Mouse (Mus musculus) mouse trophoblast stem cell (cell line): ENCODE measurements around the gene Tial1.

Experiments
- in situ Hi-C, 2 experiments: fragments of 300-500 bp; cut with MseI, MboI; formaldehyde crosslinking; loops; 2 replicates in 1 of 2; 3 replicates in 1 of 2; pipeline ENCODE4 v1.15.1; 2025

The Tial1 gene

DNA sequence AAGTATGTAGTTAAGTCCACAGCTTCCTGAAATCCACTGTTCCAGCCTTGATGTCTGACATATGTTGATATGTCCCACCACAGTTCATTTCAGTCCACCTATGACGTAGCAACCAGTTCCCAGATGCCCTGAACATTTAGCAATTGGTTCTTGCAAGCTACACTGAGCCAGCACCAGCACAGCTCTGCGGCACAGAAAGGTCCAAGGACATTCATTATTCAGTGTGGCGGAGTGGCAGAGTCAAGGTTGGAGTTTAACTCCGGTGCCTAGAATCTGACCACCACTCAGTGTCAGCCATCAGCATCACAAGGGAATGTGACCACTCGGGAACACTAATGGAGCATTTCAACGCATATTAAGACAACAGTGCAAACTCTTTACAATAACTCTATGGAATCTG lies 44.9 kb downstream of the Tial1 start:
- in situ Hi-C loops = no loop called here

DNA sequence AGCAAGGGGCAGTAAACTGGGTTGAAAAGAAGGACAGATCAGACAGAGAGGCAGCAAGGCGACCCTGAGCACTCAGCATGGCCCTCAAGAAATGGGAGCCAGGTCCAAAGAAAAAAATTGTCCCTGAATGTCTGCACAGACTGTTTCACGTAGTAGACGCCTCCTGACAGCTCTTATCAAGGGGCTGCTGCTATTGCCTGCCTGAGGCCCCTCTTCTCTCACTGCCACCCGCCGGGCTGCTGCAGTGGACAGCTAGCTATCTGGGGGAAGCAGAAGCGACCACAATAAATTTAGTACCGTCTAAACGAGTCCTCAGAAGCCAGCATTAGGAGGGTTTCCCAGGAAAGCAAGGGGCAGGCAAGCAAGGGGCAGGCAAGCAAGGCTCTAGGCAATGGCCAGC lies 47.1 kb downstream of the Tial1 start:
- in situ Hi-C loops = no loop called here

DNA sequence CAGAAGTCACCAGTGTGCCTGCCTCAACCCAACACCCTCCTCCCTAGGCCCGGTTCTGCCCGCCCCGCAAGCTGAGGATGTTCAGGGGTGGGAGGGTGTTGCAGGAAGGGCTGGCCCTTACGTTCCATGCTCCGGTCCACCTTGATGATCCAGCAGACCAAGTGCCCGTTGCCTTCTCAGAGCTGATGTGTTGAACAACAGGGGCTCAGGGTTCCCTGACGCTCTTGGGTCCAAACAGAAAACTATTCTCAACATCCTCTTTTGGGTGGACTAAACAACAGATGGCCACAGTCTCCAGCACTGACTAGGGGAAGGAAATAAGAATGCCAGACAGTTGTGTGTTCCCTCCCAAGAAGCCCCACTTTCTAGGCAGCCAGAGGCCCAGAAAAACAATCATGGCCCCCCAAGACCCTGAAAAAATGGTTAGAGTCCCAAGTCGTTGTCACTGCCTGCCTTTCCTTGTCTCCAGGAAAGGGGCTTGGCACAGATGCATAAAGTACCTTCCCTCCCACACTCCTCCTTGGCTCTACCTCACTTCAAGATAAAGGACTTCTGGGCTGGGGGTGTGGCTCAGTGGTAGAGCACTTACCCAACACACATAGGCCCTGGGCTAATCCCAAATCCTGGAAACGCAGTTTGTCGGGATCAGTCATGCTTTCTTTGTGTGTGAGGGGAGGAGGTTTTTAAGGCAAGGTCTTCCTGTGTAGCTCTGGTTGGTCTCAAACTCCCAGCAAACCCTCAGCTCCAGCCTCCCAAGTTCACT lies 49.3 kb downstream of the Tial1 start:
- in situ Hi-C loops = no loop called here

DNA sequence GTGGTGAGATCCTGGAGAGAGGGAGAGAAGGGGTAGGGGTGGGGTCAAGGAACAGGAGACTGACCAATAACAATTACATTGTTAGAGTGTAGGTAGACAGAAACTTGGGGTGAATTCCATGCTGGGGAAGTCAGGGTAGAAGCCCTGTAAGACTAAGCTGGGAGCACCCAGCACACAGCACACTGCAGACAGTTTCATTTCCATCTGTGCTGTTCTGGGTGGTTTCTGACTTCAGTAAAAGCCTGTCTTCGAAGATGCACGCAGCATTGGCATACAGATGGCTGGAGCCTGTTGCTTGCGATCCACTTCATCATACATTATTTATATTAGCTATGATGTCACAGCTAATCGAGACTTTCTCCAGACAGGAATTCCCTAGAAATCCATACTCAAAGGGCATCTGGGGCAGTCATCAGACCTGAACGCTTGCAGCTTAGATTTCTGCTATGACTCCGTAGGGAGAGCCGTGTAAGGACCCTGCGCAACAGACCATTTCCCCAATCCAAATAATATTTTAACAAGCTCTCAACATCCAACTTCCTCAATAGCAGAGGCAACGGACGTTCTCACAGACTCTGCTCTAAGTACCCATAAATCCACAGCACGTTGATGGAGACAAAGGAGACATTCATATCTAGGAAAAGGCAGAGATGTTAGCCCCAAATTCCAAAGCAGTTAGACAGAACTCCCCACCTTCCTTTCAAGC lies 50.7 kb downstream of the Tial1 start:
- in situ Hi-C loops = no loop called here

DNA sequence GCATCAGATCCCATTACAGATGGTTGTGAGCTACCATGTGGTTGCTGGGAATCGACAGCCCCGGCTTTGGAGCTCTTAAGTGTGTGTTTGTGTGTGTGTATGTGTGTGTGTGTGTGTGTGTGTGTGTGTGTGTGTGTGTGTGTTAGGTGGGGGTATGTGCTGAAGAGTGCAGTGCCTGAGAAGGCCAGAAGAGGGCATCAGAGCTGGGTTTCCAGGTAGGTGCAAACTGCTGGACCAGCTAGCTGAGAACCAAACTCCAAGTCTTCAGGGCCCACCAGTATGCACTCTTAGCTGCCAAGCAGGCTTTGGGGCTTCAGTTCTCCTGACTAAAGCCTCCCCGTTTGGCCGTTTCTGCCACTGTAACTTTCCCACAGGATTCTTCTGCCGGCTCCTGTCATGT lies 53.3 kb downstream of the Tial1 start:
- in situ Hi-C loops = no loop called here

DNA sequence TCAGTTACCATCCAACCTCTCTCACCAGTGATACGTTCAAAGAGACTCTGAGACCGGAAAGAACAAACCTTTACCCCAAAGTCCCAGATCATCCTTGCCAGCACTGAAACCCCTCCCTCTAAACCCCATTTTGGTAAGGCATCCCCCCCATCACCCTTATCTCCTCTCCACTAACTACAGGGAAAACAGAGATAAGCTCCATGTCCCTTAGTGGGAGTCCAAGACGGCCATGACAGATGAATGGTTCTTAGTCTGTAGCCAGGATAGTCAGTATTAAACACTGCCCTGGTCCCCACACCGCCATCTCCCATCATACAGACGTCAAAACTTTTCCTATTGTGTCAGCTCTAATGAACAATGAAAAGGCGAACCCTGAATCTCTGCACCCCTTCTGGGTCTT lies 57.5 kb downstream of the Tial1 start:
- in situ Hi-C loops = no loop called here

DNA sequence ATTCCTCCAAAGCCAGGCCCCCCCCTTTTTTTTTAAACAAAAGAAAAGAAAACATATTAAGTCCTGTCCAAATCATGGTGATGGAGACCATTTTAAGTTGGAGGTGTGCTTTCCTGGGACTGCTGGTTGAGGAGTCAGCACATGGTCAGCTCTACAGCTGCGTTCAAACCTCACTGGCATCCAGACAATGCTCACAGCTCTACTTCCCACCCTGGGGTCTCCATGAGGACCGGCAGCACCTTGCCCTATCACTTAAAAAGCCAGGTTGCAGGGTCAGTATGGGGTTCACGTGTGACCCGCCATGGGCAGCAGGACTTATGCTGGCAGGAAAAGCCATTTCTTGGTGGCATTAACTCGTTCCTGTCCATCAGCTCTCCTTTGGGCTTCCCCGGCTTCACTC lies 57.9 kb downstream of the Tial1 start:
- in situ Hi-C loops = no loop called here

DNA sequence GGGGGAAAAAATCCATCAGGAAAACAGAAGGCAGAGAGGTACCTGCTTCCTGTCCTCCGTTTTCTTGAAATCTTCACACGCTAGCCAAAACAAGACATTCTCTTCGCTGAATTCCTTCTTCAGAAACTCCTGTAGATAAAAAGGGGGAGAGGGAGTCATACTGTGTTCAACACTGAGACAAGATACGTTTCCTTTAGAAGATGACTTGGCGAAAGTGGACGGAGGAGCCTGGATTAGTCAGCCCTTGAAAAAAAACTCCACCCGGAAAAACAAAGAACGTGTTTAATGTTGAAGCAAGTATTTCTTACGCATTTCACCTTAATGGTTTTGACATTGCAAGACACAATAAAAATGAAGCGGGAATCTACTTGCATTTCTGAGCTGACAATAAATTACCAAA lies 58.4 kb downstream of the Tial1 start:
- in situ Hi-C loops = no loop called here

DNA sequence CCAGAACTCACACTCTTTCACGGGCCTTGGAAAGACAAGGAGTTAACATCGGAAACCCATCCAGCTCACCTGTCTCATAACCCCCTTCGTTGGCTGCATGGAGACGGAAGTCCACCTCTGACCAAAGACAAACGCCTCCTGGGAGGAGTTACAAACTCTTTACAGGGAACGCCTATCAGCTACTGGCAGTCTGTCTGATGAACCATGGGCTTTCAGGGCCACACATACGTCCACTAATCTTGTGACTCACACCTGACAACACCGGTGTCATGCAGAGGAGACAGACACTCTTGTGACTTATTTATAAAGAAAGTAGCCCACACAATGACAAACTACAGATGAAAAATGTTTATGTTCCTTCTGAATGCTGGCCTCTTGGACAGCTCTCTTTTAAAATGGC lies 58.9 kb downstream of the Tial1 start:
- in situ Hi-C loops = no loop called here

DNA sequence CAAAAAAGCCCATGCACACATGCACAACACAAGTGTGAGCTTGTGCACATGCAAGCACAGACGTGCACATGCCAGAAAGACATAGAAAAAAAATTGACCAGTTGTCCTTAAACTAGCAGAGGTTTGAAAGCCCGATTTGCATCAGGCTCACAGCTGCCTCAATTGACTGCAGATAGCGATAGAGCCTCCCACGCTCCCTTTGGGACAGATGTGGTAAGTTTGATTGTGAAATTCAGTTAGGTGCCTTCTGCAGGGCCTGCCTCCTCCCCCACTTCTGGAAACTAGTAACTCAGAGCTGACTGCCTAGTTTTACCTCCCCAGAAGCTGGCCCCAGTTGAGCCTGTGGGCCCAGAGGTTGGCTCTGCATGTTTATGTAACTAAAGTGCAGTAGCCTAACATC lies 62.9 kb downstream of the Tial1 start:
- in situ Hi-C loops = no loop called here

DNA sequence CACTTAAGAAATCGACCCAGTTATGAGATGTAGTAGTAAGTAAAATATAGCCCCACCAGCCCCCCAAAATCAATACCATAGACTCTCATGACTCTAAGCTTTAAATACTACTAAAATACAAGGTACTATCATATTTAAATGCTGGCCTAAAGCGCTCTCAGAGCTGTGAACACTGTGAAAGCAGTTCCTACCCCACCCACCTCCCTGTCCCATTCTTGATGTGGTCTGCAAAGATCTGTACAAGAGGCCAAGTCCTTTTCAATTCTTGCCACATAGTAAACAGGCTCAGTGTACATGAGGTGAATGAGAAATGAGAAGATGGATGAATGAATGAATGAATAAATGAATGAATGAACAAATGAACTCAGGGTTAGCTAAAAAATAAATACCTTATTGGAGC lies 64.5 kb downstream of the Tial1 start:
- in situ Hi-C loops = no loop called here

DNA sequence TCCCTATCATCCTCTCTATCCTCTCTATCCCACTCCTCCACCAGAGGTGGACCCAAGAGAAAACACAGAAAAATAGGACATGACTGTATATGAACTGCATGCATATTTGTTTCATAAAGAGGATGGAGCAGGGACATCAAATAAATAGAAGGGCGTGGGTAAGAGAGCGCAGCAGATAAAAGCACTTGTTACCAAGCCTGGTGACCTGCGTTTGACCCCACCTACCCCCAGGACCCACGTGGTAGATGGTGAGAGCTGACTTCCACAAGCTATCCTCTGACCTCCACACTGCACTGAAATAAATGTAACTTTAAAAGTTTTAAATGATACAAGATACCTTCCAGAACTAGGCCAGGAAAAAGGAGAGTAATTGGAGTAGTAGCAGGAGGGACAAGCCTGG lies 67.8 kb downstream of the Tial1 start:
- in situ Hi-C loops = no loop called here

DNA sequence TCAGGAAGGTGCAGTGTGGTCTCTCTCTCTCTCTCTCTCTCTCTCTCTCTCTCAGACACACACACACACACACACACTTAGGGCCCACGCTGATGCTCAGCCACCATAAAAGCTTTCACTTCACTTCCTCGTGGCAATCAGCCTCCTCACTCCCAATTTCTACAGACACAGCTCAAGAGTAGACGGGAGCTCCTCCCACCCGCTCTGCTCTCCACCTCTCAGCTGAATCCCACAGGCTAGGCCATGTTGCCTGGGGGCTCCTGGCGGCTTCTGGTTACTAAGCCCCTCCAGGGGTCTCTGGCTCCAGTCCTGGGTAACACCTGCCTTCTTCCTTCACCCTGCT lies 68.6 kb downstream of the Tial1 start:
- in situ Hi-C loops = no loop called here

DNA sequence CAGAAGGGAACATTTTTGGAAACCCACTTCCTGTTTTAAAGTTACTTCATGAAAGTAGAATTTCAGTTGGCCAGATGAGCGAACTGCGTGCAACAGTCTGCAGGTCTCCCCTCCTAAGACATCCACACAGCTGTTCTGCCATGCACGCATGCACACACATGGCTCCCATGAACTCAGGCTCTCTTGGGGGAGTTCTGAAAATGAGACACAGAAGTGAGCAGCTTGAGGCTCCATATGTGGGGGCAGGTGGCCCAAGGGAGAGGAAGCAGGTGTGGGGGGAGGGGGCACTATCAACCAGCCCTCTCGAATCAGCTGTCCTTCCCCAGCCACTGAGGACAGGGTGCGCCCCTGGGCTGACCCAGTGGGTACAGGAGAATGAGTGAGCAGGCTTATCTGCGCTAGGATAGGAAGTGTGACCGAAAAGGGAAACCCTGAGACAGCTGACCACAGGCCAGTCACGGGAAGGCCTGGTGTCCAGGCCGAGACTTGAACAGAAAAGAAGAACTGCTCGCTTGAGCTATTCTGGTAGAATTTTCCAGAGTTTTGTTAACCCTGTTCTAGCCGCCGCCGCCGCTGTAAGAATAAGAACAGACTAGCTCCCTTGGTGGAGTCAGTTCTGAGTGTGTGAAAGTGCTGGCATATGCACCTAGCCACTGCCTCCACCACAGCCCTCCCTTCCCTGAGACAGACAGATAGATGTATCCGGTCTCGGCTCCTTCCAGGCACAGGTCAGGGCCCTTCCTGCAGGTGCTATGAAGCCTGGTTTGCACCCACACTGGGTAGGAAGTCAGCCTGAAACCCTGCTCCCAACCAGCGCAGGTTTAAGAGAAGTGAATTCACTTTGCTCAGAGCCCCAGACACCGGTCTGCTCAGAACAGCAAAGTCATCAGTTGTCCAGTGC lies 69.2 kb downstream of the Tial1 start:
- in situ Hi-C loops = no loop called here

DNA sequence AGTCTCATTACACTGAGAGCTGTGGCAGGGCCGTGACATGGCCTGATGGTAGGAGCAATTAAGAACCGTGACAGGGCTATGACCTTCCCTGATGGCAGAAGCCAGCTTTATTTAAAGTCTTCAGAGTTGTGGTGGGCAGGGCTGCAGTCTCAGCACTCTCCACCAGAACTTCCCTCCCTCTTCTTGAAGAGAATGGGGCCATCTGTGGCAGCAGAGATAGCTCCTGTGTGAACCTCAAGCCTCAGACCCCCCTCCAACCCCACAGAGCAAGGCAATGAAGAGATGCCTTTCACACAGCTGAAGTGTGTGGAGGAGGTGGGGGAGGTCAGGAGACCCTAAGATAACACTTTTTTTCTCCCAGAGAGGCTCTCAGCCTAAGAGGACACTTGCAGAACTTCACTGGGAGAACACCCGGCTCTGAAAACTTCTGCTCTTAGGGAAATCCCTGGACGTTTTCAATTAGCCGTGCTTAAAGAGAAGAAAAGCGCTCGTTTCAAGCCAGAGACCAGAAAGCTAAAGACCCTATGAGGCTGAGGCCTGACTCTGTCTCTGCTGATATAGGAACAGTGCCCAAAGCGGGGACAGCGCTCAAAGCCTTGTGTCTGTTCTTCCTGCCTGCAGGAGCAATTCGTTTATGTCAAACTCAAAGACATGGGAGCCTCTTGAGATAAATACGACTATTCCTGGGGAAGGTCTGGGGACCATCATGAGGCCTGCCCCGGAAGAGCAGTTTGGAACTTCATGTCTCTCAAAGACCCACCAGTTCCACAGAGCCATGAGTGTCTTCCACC lies 70.1 kb downstream of the Tial1 start:
- in situ Hi-C loops = no loop called here
